Mouse (Mus musculus) c-Kit-negative CD71-positive TER-119-positive erythroid progenitor cells, embryonic 14.5 days (primary cell): ENCODE data around the gene Gm47791.

Source experiments
- DNase-seq: peaks from one replicate; pipeline ENCODE4 v3.0.0-alpha.2; 2013; ENCODE audit warnings: low read depth, low spot score

Gene Gm47791

GRCm38 (mm10) chr1:82787414-82787813 lies 16.4 kb upstream of the Gm47791 start:
- DNase-seq, result peak; percentile 25

GRCm38 (mm10) chr1:82785546-82785945 lies 14.5 kb upstream of the Gm47791 start:
- DNase-seq, result no peak

DNA sequence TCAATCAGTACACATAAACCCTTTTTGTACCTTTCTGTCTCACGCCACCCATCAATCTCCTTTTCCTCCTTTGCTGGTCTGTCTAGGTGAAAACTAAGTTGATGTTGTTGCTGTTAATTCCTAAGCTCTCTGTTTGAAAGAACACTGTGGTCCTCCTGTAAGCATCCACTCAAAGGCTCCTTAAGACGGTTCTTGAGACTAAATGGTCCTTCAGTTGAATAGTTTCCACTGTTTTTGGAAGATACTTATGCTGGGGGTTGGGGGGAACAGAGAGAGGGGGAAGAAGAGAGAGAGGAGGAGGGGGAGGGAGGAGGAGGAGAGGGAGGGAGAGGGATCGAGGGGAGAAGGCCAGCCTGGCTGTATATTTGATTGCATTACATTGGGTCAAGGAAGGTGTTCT lies 12.5 kb upstream of the Gm47791 start:
- no peak for DNase-seq

DNA sequence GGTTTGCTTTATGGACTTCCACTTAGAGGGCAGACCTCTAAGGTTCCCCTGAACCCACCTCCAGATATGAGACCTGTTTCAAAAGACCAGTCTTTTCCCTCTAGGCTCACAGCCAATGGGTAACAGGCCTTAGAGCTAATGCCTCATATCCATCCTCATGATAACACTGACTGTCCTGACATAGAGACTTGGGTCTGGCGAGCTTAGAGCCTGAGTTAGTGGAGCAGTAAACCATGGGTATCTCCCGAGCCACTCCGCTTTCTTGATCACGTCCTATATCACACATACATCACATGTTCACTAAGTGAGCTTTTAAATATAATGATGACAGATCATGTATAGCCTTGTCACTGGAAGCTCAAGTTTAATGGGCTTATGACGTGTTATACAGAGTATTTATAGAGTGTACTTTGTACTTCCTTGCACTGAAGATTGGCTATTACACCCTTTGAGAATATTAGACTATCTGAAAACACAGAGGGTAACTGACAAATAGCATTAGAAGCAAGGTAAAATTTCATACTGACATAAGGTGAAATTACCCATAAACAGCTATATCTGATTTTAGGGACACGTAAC lies 8.4 kb upstream of the Gm47791 start:
- DNase-seq, result no peak

DNA sequence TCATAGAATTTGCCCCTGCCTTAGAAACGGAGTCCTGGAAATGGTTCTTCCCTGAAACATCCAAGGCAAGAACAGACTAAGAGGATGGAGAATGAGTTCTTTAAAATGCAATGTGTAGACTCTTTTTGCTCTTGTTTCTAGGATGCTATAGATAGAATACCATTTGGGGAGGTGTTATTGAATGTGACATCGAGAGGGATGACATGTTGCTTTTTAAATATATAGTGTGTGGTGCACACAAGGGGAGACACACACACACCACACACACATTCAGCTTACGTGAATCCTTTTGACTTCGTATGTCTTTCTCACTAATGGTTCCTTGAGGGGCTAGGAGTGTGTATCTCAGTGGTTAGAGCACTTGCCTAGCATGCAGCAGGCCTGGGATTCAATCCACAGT lies 4.2 kb upstream of the Gm47791 start:
- DNase-seq, result no peak

DNA sequence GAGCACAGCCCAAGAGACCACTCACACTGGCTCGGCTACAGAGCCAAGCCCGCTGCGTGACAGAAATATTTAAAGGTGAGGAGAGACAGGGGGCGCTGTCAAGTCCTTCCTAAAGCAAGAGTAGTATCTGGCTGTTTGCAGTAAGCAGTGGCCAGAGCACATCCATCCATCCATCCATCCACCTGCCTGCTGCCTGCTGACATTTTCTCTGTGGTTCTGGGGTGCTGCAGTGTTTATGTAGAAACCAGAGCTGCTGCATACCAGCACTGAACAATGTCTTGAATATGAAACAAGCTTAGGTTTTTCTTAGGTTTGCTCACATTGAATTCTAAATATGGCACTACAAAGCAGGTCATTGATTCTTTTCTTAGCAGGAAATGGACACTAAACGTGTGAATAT lies 2.2 kb upstream of the Gm47791 start:
- no peak for DNase-seq

DNA sequence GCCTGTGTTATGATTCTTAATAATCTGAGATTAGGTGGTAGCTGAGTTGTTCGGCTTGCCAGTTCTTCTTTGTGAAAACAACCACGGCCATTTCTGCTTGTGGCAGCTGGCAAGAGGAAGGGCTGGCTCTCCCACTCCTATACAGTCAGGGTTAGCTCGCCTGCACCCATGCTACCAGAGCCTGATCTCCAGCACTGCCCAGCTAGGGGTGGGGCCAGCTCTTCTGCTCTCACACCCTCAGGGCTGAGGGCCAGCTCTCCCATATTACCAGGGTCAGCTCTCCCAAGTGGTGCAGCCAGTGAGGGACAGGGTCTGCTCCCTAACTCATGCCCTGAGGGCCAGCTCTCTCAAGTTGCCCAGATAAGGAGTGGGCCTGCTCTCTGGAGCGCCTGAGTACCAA lies 1.4 kb upstream of the Gm47791 start:
- no peak for DNase-seq

DNA sequence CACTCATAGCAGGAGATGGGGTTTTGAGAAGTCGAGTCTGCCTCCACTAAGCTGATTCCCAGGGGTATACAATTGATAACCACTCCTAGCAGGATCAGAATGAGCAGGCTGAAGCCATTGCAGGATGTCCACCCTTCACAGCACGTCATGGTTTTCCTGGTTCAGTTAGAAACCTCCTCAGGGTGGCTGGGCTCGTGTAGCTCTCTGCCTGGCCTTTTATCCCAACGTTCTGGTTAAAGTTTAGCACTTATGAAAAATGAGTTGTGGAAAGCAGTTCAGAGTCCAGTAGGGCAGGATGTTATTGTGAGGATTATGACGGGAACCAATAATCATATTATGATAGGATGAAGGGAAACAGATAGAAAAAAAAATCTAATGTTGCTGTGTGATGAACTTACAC lies 2.8 kb downstream of the Gm47791 start, which contains the start of gene Tm4sf20:
Gene Tm4sf20 (minus strand): TSS at position 193 of the 400 bp plus-strand sequence.
- DNase-seq, result no peak

DNA sequence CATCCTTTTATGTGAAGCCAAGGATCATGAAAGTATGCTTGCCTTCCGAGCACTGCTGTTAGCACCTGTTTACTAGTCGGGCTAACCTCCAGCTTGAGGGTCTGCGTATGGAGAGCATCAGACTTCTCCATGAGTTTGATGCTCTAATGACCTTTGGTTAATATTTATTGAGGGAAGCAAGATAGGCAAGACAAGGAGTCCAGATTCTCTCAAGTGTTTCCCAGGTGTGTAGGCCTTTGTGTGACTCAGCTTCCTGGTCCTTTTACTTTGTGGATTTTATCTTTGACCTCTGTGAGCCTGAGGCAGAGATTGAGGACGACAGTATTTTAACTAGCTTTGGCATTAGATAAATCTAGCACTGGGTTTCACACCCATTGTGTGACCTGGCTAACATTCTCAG lies 4.4 kb downstream of the Gm47791 start:
- DNase-seq, result no peak

GRCm38 (mm10) chr1:82766227-82766626 lies 4.8 kb downstream of the Gm47791 start:
- no peak for DNase-seq

DNA sequence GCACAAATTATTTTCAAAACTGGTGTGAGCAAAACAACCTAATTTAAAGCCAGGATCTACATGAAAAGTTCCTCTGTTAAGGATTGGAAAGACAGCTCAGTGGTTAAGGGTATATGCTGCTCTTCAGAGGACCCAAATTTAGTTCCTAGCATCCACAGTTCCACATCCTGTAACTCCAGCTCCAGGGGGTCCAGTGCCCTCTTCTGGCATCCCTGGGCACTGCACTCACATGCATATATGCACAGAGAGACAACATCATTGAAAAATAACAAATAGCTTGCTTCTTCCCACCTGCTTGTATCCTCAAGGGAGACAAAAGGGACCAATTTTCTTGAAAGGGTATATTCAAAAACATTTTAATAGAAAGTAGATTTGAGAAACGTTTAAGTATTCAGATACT lies 8.8 kb downstream of the Gm47791 start:
- DNase-seq, result no peak

DNA sequence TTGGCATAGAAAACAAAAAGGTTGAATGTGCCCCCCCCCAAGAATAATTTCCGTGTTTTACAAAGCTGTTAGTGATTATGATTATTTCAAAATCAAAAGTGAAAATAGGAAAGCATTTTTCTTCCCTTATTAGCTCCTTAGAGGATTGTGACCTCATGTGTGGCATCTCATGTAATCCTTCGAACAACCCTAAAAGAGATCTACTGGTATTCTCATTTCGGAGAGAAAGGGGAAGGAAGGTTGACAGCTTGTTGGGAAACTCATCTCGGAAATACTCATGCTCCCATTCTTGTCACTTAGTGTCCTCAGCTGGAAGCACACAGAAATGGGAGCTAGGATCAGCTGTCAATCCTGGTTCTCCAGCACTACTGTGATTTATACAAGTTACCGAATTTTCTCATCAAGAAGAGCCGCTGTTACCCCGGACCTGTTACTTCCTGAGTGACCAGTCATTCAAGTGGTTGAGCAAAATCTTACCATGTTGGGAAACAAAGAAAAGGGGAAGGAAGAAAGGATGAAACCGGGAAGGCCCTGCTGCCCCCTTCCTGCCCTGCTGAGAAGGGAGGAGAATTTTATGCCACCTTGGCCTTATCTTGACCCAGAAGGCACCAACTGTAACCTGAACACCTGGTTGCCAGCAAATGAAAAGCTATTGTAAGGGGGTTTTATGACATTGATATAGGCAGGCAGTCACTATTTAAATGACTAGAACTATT lies 9.4 kb downstream of the Gm47791 start:
- DNase-seq, result no peak

DNA sequence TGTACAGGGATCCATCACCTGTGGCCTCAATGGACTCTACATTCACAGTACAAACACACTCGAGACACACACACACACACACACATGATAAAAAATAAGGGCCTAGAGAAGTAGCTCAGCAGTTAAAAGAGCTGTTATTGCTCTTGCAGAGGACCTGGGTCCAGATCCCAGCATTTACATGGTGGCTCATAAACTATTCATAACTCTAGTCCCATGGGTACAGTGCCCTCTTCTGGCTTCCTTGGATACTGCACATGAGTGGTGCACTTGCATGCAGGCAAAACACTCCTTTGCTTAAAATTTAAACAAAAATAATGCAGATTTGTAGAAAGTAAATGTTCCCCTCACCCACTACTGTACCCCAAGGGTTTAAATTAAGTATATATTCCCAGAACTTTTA lies 11.5 kb downstream of the Gm47791 start:
- DNase-seq, result peak; percentile 15

DNA sequence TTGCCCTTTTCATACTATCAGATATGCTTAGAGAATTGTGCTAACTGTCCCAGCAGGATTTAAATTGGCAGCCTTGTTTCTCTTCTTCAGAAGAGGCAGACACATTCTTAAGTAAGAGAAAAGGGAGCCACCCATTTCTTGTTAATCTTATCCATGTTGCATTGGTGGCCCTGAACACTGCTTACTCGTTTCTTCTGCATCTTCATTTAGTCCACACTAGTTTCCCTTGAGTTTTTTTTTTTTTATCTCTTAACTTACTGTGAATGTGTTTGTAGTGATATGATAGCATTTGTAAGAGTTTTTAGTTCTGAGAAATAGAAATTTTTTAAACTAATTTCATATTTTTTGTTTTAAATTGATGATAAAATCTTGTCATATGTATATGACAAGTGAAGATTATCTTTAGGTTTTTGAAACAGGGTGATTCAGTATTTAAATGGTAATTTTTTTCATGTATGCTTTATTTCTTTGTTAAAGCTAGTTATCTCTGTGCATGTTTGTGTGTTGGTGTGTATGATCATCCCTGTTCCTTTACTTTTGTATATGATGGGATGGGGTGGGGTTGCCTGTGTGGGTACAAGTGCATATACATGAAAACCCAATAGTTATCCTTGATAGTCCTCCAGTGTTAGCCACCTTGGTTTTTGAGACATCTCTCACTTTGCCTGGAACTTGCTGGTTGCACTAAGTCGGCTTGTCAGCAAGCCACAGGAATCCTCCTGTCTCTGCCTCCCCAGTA lies 23.2 kb downstream of the Gm47791 start:
- no peak for DNase-seq

- no peak for DNase-seq
These were observed 24.6 kb downstream of the Gm47791 start for GRCm38 (mm10) chr1:82746408-82746807.

GRCm38 (mm10) chr1:82743962-82744361 lies 27.1 kb downstream of the Gm47791 start:
- DNase-seq, result no peak

- no peak for DNase-seq
These were observed 29.5 kb downstream of the Gm47791 start for GRCm38 (mm10) chr1:82741539-82741938.

- no peak for DNase-seq
These were observed 33.0 kb downstream of the Gm47791 start for GRCm38 (mm10) chr1:82738066-82738465.

DNA sequence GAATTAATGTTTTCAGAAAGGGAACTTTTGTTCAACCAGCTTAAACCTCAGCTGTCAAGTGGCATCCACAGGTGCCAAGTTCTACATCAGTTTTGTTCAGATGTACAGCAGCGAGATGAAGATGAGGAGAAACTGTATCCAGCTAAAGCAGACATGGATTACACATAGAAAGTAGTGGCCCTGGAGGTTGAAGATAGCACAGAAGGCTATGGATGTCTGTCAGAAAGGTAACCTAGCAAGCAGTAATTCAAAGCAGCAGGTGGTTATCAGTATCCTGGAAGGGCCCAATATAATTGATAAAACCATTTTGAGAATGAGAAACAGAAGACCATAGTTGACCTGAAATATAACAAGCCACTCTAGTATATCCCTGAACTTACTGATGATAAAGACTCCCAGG lies 37.7 kb downstream of the Gm47791 start:
- no peak for DNase-seq

DNA sequence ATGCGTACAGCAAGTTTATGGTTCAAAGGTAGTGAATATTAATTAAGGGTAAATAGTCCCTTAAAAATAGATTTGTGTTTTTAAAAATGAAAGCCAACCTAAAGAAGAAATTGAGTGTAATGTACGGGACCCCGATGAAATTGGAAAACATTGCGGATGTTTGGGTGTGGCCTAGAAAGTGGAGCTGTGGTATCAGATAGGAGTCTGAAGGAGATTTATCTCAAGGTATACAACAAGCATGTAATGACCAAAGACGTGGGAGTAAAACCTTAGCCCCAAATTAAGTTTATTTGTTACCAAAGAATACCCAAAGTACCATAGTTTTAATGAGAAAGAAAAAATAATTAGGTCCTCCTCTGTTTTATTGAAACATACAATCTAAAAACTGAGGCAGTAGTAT lies 44.6 kb downstream of the Gm47791 start:
- DNase-seq, result peak; percentile 39

- DNase-seq, result no peak
These were observed 45.2 kb downstream of the Gm47791 start for GRCm38 (mm10) chr1:82725875-82726185.

GRCm38 (mm10) chr1:82725026-82725874 lies 45.8 kb downstream of the Gm47791 start:
- peak; percentile 75 for DNase-seq
